Mouse (Mus musculus): ENCODE results near the gene Tbc1d8. TPM values are rescaled to one million over a fixed set of nuclear protein-coding genes. Genes with fewer than 3 reads are reported as not detected.

The Tbc1d8 gene
- polyA plus RNA-seq, 1 experiment from 2014 or later: 10.0 TPM

- Histone ChIP-seq H3K27me3 (no peaks in the 10 kb centered on the region), H3K9me3 (no peaks in the 10 kb centered on the region; the same call in 1 of the 2 replicates), H3K36me3 (no peaks in the 10 kb centered on the region), H3K4me3 (no peak overlapping the region), H3K4me2 (no peak overlapping the region), H3K27ac (no peak overlapping the region), H3K9ac (no peak overlapping the region), H3K4me1 (no peaks in the 10 kb centered on the region)
- ATAC-seq (ENCODE audit: insufficient number of reproducible peaks, insufficient read depth, low FRiP score, low TSS enrichment, low read depth): no peak
- WGBS: 69% methylated on average over 19 of the region's 19 CpGs
These were observed 68.3 kb downstream of the Tbc1d8 start for GRCm38 (mm10) chr1:39410085-39410821.

- H3K9ac ChIP-seq: no peak overlapping the region
- no peak overlapping the region for H3K4me3 ChIP-seq
- H3K9me3 ChIP-seq: no peaks in the 10 kb centered on the region
- no peak for ATAC-seq (ENCODE audit: insufficient number of reproducible peaks, insufficient read depth, low FRiP score, low TSS enrichment, low read depth)
- H3K27ac ChIP-seq: no peak overlapping the region
- H3K36me3 ChIP-seq: no peaks in the 10 kb centered on the region
- H3K4me2 ChIP-seq: no peak overlapping the region
- H3K27me3 ChIP-seq: no peaks in the 10 kb centered on the region
- no peaks in the 10 kb centered on the region for H3K4me1 ChIP-seq
- WGBS: 81% methylated on average over 7 of the region's 7 CpGs
These were observed 69.9 kb downstream of the Tbc1d8 start for GRCm38 (mm10) chr1:39408668-39409067.

- Histone ChIP-seq H3K9me3 (no peaks in the 10 kb centered on the region), H3K4me2 (no peak overlapping the region), H3K36me3 (no peaks in the 10 kb centered on the region), H3K27me3 (no peaks in the 10 kb centered on the region), H3K9ac (no peak overlapping the region), H3K27ac (no peak overlapping the region), H3K4me1 (no peaks in the 10 kb centered on the region), H3K4me3 (no peak overlapping the region)
- ATAC-seq (ENCODE audit: insufficient number of reproducible peaks, insufficient read depth, low FRiP score, low TSS enrichment, low read depth): no peak
- WGBS: 88% methylated on average over 6 of the region's 6 CpGs
These were observed 70.4 kb downstream of the Tbc1d8 start for GRCm38 (mm10) chr1:39408123-39408522.

GRCm38 (mm10) chr1:39407108-39407507 lies 71.4 kb downstream of the Tbc1d8 start:
- no peak for ATAC-seq (ENCODE audit: insufficient number of reproducible peaks, insufficient read depth, low FRiP score, low TSS enrichment, low read depth)
- Histone ChIP-seq H3K9ac (no peak overlapping the region), H3K36me3 (no peaks in the 10 kb centered on the region), H3K4me2 (no peak overlapping the region), H3K4me3 (no peak overlapping the region), H3K4me1 (no peaks in the 10 kb centered on the region), H3K27ac (no peak overlapping the region), H3K27me3 (no peaks in the 10 kb centered on the region), H3K9me3 (no peaks in the 10 kb centered on the region)
- 82% methylated on average over 4 of the region's 4 CpGs for WGBS

GRCm38 (mm10) chr1:39400173-39400572 lies 78.4 kb downstream of the Tbc1d8 start:
- Histone ChIP-seq H3K36me3 (peaks cover 5% of the 10 kb centered on the region), H3K9me3 (peaks cover 6% of the 10 kb centered on the region; the same call in 1 of the 2 replicates), H3K4me3 (no peak overlapping the region), H3K9ac (no peak overlapping the region), H3K27ac (no peak overlapping the region), H3K4me2 (no peak overlapping the region), H3K27me3 (no peaks in the 10 kb centered on the region), H3K4me1 (0 out of 2 replicates have a peak, but pooled peaks cover 3% of the 10 kb centered on the region)
- WGBS: 92% methylated on average over 3 of the region's 3 CpGs
- ATAC-seq (ENCODE audit: insufficient number of reproducible peaks, insufficient read depth, low FRiP score, low TSS enrichment, low read depth): no peak

GRCm38 (mm10) chr1:39399228-39399627 lies 79.3 kb downstream of the Tbc1d8 start:
- peaks cover 5% of the 10 kb centered on the region for H3K36me3 ChIP-seq
- no peak overlapping the region for H3K27ac ChIP-seq
- no peaks in the 10 kb centered on the region for H3K27me3 ChIP-seq
- H3K9me3 ChIP-seq: peaks cover 6% of the 10 kb centered on the region; the same call in 1 of the 2 replicates
- 77% methylated on average over 4 of the region's 4 CpGs for WGBS
- no peak overlapping the region for H3K4me2 ChIP-seq
- no peak for ATAC-seq (ENCODE audit: insufficient number of reproducible peaks, insufficient read depth, low FRiP score, low TSS enrichment, low read depth)
- H3K4me3 ChIP-seq: no peak overlapping the region
- H3K4me1 ChIP-seq: peaks cover 6% of the 10 kb centered on the region; the same call in 1 of the 2 replicates
- no peak overlapping the region for H3K9ac ChIP-seq

GRCm38 (mm10) chr1:39398284-39398683 lies 80.3 kb downstream of the Tbc1d8 start:
- 88% methylated on average over 6 of the region's 6 CpGs for WGBS
- H3K9ac ChIP-seq: no peak overlapping the region
- H3K27me3 ChIP-seq: no peaks in the 10 kb centered on the region
- H3K27ac ChIP-seq: no peak overlapping the region
- H3K4me1 ChIP-seq: peaks cover 8% of the 10 kb centered on the region; the same call in 1 of the 2 replicates
- peaks cover 5% of the 10 kb centered on the region for H3K36me3 ChIP-seq
- H3K4me2 ChIP-seq: no peak overlapping the region
- no peak overlapping the region for H3K4me3 ChIP-seq
- H3K9me3 ChIP-seq: peaks cover 6% of the 10 kb centered on the region; the same call in 1 of the 2 replicates
- no peak for ATAC-seq (ENCODE audit: insufficient number of reproducible peaks, insufficient read depth, low FRiP score, low TSS enrichment, low read depth)

GRCm38 (mm10) chr1:39396347-39396746 lies 82.2 kb downstream of the Tbc1d8 start:
- Histone ChIP-seq H3K9me3 (peaks cover 6% of the 10 kb centered on the region; the same call in 1 of the 2 replicates), H3K27me3 (0 out of 2 replicates have a peak, but pooled peaks cover 5% of the 10 kb centered on the region), H3K27ac (no peak overlapping the region), H3K9ac (no peak overlapping the region), H3K4me2 (no peak overlapping the region), H3K36me3 (peaks cover 5% of the 10 kb centered on the region), H3K4me3 (no peak overlapping the region), H3K4me1 (peaks cover 8% of the 10 kb centered on the region; the same call in 1 of the 2 replicates)
- no peak for ATAC-seq (ENCODE audit: insufficient number of reproducible peaks, insufficient read depth, low FRiP score, low TSS enrichment, low read depth)
- WGBS: 71% methylated on average over 4 of the region's 4 CpGs

GRCm38 (mm10) chr1:39394650-39395049 lies 83.9 kb downstream of the Tbc1d8 start:
- H3K4me3 ChIP-seq: no peak overlapping the region
- 0 out of 2 replicates have a peak, but pooled peaks cover 8% of the 10 kb centered on the region for H3K27me3 ChIP-seq
- no peak overlapping the region for H3K27ac ChIP-seq
- peaks cover 8% of the 10 kb centered on the region; the same call in 1 of the 2 replicates for H3K4me1 ChIP-seq
- peaks cover 5% of the 10 kb centered on the region for H3K36me3 ChIP-seq
- 57% methylated on average over 3 of the region's 3 CpGs for WGBS
- no peak for ATAC-seq (ENCODE audit: insufficient number of reproducible peaks, insufficient read depth, low FRiP score, low TSS enrichment, low read depth)
- H3K4me2 ChIP-seq: no peak overlapping the region
- H3K9me3 ChIP-seq: peaks cover 6% of the 10 kb centered on the region; the same call in 1 of the 2 replicates
- no peak overlapping the region for H3K9ac ChIP-seq

GRCm38 (mm10) chr1:39394096-39394495 lies 84.5 kb downstream of the Tbc1d8 start:
- H3K9ac ChIP-seq: no peak overlapping the region
- peaks cover 5% of the 10 kb centered on the region for H3K36me3 ChIP-seq
- H3K4me3 ChIP-seq: no peak overlapping the region
- peaks cover 8% of the 10 kb centered on the region; the same call in 1 of the 2 replicates for H3K4me1 ChIP-seq
- ATAC-seq (ENCODE audit: insufficient number of reproducible peaks, insufficient read depth, low FRiP score, low TSS enrichment, low read depth): no peak
- 0 out of 2 replicates have a peak, but pooled peaks cover 8% of the 10 kb centered on the region for H3K27me3 ChIP-seq
- H3K4me2 ChIP-seq: no peak overlapping the region
- 68% methylated on average over 10 of the region's 10 CpGs for WGBS
- H3K27ac ChIP-seq: no peak overlapping the region
- H3K9me3 ChIP-seq: peaks cover 6% of the 10 kb centered on the region; the same call in 1 of the 2 replicates

GRCm38 (mm10) chr1:39393217-39393867 lies 85.2 kb downstream of the Tbc1d8 start:
- Histone ChIP-seq H3K36me3 (peaks cover 5% of the 10 kb centered on the region), H3K27ac (no peak overlapping the region), H3K4me3 (no peak overlapping the region), H3K27me3 (0 out of 2 replicates have a peak, but pooled peaks cover 8% of the 10 kb centered on the region), H3K9ac (no peak overlapping the region), H3K9me3 (peaks cover 6% of the 10 kb centered on the region; the same call in 1 of the 2 replicates), H3K4me2 (no peak overlapping the region), H3K4me1 (peaks cover 8% of the 10 kb centered on the region; the same call in 1 of the 2 replicates)
- ATAC-seq (ENCODE audit: insufficient number of reproducible peaks, insufficient read depth, low FRiP score, low TSS enrichment, low read depth): no peak
- 77% methylated on average over 8 of the region's 8 CpGs for WGBS
